Mouse (Mus musculus): ENCODE measurements around the gene Stac.

- TF ChIP-seq CTCF (IDR thresholded peaks at IDR 0.05; ENCODE audit: control insufficient read depth, insufficient read depth, low read length) (no peak), POLR2A (IDR thresholded peaks at IDR 0.05; ENCODE audit: borderline replicate concordance, control insufficient read depth, low read depth, low read length) (no peak)
Measured at GRCm38 (mm10) chr9:111522226-111522625, 167.9 kb downstream of the Stac start.
